Mouse (Mus musculus): ENCODE data around the gene Trem2.
A peak's percentile ranks its signal among the peaks of the same experiment; 100 is the strongest.
"Not testable (repeated sequence)": the region's sequence is repeated elsewhere in the genome, so short reads cannot be mapped to it uniquely, and the experiment has no call there.

Trem2 gene

GRCm38 (mm10) chr17:48346231-48346630, at the start of gene Trem2:
Gene Trem2 (plus strand): TSS chr17:48346401.
- no peak for DNase-seq (ENCODE audit: low read depth, low spot score)

GRCm38 (mm10) chr17:48299203-48299602, 47.0 kb upstream of the Trem2 start, which contains the start of gene Treml2:
Gene Treml2 (plus strand): TSS chr17:48299498.
- DNase-seq (ENCODE audit: low read depth, low spot score): no peak

- DNase-seq (ENCODE audit: low read depth, low spot score): no peak
These were observed 46.4 kb upstream of the Trem2 start for GRCm38 (mm10) chr17:48299756-48300155.

- DNase-seq (ENCODE audit: low read depth, low spot score): peak; percentile 7
These were observed 46.0 kb upstream of the Trem2 start for GRCm38 (mm10) chr17:48300199-48300598.

GRCm38 (mm10) chr17:48300861-48301260, 45.3 kb upstream of the Trem2 start:
- no peak for DNase-seq (ENCODE audit: low read depth, low spot score)

GRCm38 (mm10) chr17:48301792-48302191, 44.4 kb upstream of the Trem2 start:
- DNase-seq (ENCODE audit: low read depth, low spot score): no peak

GRCm38 (mm10) chr17:48312124-48312523, 34.1 kb upstream of the Trem2 start:
- no peak for DNase-seq (ENCODE audit: low read depth, low spot score)

- DNase-seq (ENCODE audit: low read depth, low spot score): not testable (repeated sequence)
These were observed 30.2 kb upstream of the Trem2 start, which contains the start of gene B430306N03Rik for GRCm38 (mm10) chr17:48315905-48316579. Gene B430306N03Rik (plus strand): TSS chr17:48316141.

GRCm38 (mm10) chr17:48318686-48319085, 27.5 kb upstream of the Trem2 start:
- no peak for DNase-seq (ENCODE audit: low read depth, low spot score)

GRCm38 (mm10) chr17:48321279-48321678, 24.9 kb upstream of the Trem2 start:
- DNase-seq (ENCODE audit: low read depth, low spot score): no peak

GRCm38 (mm10) chr17:48323236-48323635, 23.0 kb upstream of the Trem2 start:
- no peak for DNase-seq (ENCODE audit: low read depth, low spot score)

- no peak for DNase-seq (ENCODE audit: low read depth, low spot score)
These were observed 21.9 kb upstream of the Trem2 start for GRCm38 (mm10) chr17:48324258-48324657.

GRCm38 (mm10) chr17:48325093-48325492, 21.1 kb upstream of the Trem2 start:
- DNase-seq (ENCODE audit: low read depth, low spot score): no peak

- no peak for DNase-seq (ENCODE audit: low read depth, low spot score)
These were observed 20.6 kb upstream of the Trem2 start for GRCm38 (mm10) chr17:48325638-48326037.

GRCm38 (mm10) chr17:48326656-48327055, 19.5 kb upstream of the Trem2 start:
- no peak for DNase-seq (ENCODE audit: low read depth, low spot score)

- no peak for DNase-seq (ENCODE audit: low read depth, low spot score)
These were observed 13.7 kb upstream of the Trem2 start for GRCm38 (mm10) chr17:48332524-48332923.

- DNase-seq (ENCODE audit: low read depth, low spot score): no peak
These were observed 12.0 kb upstream of the Trem2 start for GRCm38 (mm10) chr17:48334186-48334585.

- peak; percentile 45 for DNase-seq (ENCODE audit: low read depth, low spot score)
These were observed 9.3 kb upstream of the Trem2 start for GRCm38 (mm10) chr17:48336857-48337256.

GRCm38 (mm10) chr17:48340267-48340666, 5.9 kb upstream of the Trem2 start:
- DNase-seq (ENCODE audit: low read depth, low spot score): no peak

- no peak for DNase-seq (ENCODE audit: low read depth, low spot score)
These were observed 4.3 kb upstream of the Trem2 start for GRCm38 (mm10) chr17:48341947-48342346.

- no peak for DNase-seq (ENCODE audit: low read depth, low spot score)
These were observed 3.1 kb upstream of the Trem2 start for GRCm38 (mm10) chr17:48343065-48343464.

GRCm38 (mm10) chr17:48345824-48346223, 377 bp upstream of the Trem2 start:
- DNase-seq (ENCODE audit: low read depth, low spot score): no peak

GRCm38 (mm10) chr17:48346834-48347233, 633 bp downstream of the Trem2 start:
- no peak for DNase-seq (ENCODE audit: low read depth, low spot score)

GRCm38 (mm10) chr17:48347287-48347686, 1.1 kb downstream of the Trem2 start:
- no peak for DNase-seq (ENCODE audit: low read depth, low spot score)
